Mouse (Mus musculus): Measurements from ENCODE around the gene Capzb. TPM values are rescaled to one million over a fixed set of nuclear protein-coding genes. Genes with fewer than 3 reads are reported as not detected.

Capzb gene
- polyA plus RNA-seq, 1 experiment, result 218 TPM

- TF ChIP-seq CTCF (IDR thresholded peaks at IDR 0.05; ENCODE audit: insufficient read depth, low read depth, low read length), result no peak
- no peak for TF ChIP-seq POLR2A (IDR thresholded peaks at IDR 0.05; ENCODE audit: insufficient read depth, low read depth, low read length)
- WGBS, result 84% methylated on average over 7 of the region's 7 CpGs
- H3K4me1 ChIP-seq (ENCODE audit: control insufficient read depth, insufficient read depth, low read length), result no peaks in the 10 kb centered on the region
- no peak overlapping the region for H3K4me3 ChIP-seq (ENCODE audit: insufficient read depth, low read depth, low read length)
- no peak overlapping the region for H3K27ac ChIP-seq (ENCODE audit: insufficient read depth, low read depth, low read length)
Measured at GRCm38 (mm10) chr4:139276411-139276810, 83.7 kb downstream of the Capzb start.

DNA sequence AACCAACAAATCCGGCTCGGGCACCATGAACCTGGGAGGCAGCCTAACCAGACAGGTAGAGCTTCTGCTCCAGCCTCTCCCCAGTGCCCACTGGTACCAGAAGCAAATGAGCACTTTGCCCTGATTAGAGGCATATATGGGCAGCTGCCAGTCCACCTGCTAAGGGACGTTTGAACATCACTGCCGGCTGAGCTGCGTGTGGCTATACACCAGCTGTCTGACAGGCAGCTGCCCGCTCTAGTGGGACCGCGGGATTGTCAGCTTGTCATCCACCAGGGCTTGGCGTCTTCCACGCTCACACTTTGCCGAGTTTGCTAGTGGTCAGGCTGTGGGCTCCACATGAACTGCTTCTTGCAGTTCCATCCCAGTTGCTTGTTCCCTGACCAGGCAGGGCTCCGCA lies 87.8 kb downstream of the Capzb start:
- no peak overlapping the region for H3K27ac ChIP-seq (ENCODE audit: insufficient read depth, low read depth, low read length)
- 95% methylated on average over 12 of the region's 12 CpGs for WGBS
- H3K4me3 ChIP-seq (ENCODE audit: insufficient read depth, low read depth, low read length), result no peak overlapping the region
- no peak for TF ChIP-seq CTCF (IDR thresholded peaks at IDR 0.05; ENCODE audit: insufficient read depth, low read depth, low read length)
- TF ChIP-seq POLR2A (IDR thresholded peaks at IDR 0.05; ENCODE audit: insufficient read depth, low read depth, low read length), result no peak
- H3K4me1 ChIP-seq (ENCODE audit: control insufficient read depth, insufficient read depth, low read length), result peaks cover 3% of the 10 kb centered on the region; the same call in 1 of the 2 replicates

GRCm38 (mm10) chr4:139281791-139282345 lies 89.2 kb downstream of the Capzb start:
- TF ChIP-seq CTCF (IDR thresholded peaks at IDR 0.05; ENCODE audit: insufficient read depth, low read depth, low read length), result no peak
- TF ChIP-seq POLR2A (IDR thresholded peaks at IDR 0.05; ENCODE audit: insufficient read depth, low read depth, low read length), result no peak
- Histone ChIP-seq H3K4me3 (ENCODE audit: insufficient read depth, low read depth, low read length) (no peak overlapping the region), H3K27ac (ENCODE audit: insufficient read depth, low read depth, low read length) (no peak overlapping the region), H3K4me1 (ENCODE audit: control insufficient read depth, insufficient read depth, low read length) (peaks cover 3% of the 10 kb centered on the region; the same call in 1 of the 2 replicates)
- 92% methylated on average over 16 of the region's 16 CpGs for WGBS

GRCm38 (mm10) chr4:139282955-139283417 lies 90.3 kb downstream of the Capzb start:
- Histone ChIP-seq H3K27ac (ENCODE audit: insufficient read depth, low read depth, low read length) (no peak overlapping the region), H3K4me1 (ENCODE audit: control insufficient read depth, insufficient read depth, low read length) (peaks cover 10% of the 10 kb centered on the region), H3K4me3 (ENCODE audit: insufficient read depth, low read depth, low read length) (no peak overlapping the region)
- 60% methylated on average over 6 of the region's 6 CpGs for WGBS
- TF ChIP-seq CTCF (IDR thresholded peaks at IDR 0.05; ENCODE audit: insufficient read depth, low read depth, low read length) (no peak), POLR2A (IDR thresholded peaks at IDR 0.05; ENCODE audit: insufficient read depth, low read depth, low read length) (no peak)

GRCm38 (mm10) chr4:139284877-139285276 lies 92.2 kb downstream of the Capzb start:
- no peak for TF ChIP-seq CTCF (IDR thresholded peaks at IDR 0.05; ENCODE audit: insufficient read depth, low read depth, low read length)
- no peak for TF ChIP-seq POLR2A (IDR thresholded peaks at IDR 0.05; ENCODE audit: insufficient read depth, low read depth, low read length)

DNA sequence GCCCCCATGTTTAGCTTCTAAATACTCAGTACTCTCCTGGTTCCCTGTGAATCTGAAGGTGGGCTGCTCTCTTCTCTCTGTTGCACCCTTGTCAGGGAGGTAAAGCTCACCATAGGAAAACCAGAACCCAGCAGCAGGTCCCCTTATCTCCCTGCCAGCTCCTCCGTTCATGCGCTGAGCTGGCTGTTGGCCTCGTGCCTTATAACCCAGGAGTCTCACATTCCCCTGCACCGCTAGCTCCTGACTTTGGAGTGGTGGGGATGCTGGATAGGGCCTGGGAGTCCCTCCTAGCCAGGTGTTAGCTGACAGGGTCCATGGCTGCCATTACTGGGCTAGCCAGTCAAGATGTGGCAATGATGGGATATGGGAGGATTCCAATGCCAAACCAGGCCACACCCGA lies 93.5 kb downstream of the Capzb start:
- Histone ChIP-seq H3K4me3 (ENCODE audit: insufficient read depth, low read depth, low read length) (no peak overlapping the region), H3K4me1 (ENCODE audit: control insufficient read depth, insufficient read depth, low read length) (peaks cover 23% of the 10 kb centered on the region), H3K27ac (ENCODE audit: insufficient read depth, low read depth, low read length) (no peak overlapping the region)
- TF ChIP-seq CTCF (IDR thresholded peaks at IDR 0.05; ENCODE audit: insufficient read depth, low read depth, low read length) (no peak), POLR2A (IDR thresholded peaks at IDR 0.05; ENCODE audit: insufficient read depth, low read depth, low read length) (no peak)
- WGBS, result 82% methylated on average over 5 of the region's 5 CpGs

More at GRCm38 (mm10) chr4:139284877-139285276, 92.2 kb downstream of the Capzb start:
- 82% methylated on average over 15 of the region's 15 CpGs for whole genome bisulfite sequencing
- no peak overlapping the region for H3K4me3 ChIP-seq (ENCODE audit: insufficient read depth, low read depth, low read length)
- H3K4me1 ChIP-seq (ENCODE audit: control insufficient read depth, insufficient read depth, low read length), result peaks cover 15% of the 10 kb centered on the region
- H3K27ac ChIP-seq (ENCODE audit: insufficient read depth, low read depth, low read length), result no peak overlapping the region

- TF ChIP-seq CTCF (IDR thresholded peaks at IDR 0.05; ENCODE audit: insufficient read depth, low read depth, low read length) (peak; percentile 94), POLR2A (IDR thresholded peaks at IDR 0.05; ENCODE audit: insufficient read depth, low read depth, low read length) (no peak)
- Histone ChIP-seq H3K27ac (ENCODE audit: insufficient read depth, low read depth, low read length) (no peak overlapping the region), H3K4me1 (ENCODE audit: control insufficient read depth, insufficient read depth, low read length) (peaks cover 23% of the 10 kb centered on the region), H3K4me3 (ENCODE audit: insufficient read depth, low read depth, low read length) (no peak overlapping the region)
- 66% methylated on average over 18 of the region's 18 CpGs for WGBS
Measured at GRCm38 (mm10) chr4:139287122-139287863, 94.6 kb downstream of the Capzb start.

DNA sequence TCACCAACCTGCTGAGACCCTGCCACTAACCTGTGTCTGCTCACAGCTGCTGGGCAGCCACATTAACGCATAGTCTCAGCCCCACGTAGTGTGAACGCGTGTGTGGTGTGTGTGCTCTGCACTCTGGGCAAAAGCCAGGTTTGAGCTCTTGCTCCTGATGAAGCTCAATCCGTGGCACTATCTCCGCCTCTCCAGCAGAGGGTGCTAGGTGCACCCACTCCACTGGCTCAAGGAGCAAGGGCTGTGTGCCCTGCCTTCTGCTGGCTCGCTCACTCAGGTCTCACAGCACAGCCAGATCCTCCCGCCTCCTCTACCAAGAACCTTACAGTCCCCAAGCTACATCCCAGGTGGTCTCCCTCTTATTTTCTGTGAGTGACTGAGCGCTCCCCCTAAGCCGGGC lies 96.3 kb downstream of the Capzb start:
- Histone ChIP-seq H3K4me1 (ENCODE audit: control insufficient read depth, insufficient read depth, low read length) (peaks cover 20% of the 10 kb centered on the region), H3K27ac (ENCODE audit: insufficient read depth, low read depth, low read length) (no peak overlapping the region), H3K4me3 (ENCODE audit: insufficient read depth, low read depth, low read length) (no peak overlapping the region)
- WGBS, result 64% methylated on average over 10 of the region's 10 CpGs
- no peak for TF ChIP-seq POLR2A (IDR thresholded peaks at IDR 0.05; ENCODE audit: insufficient read depth, low read depth, low read length)
- peak; percentile 70 for TF ChIP-seq CTCF (IDR thresholded peaks at IDR 0.05; ENCODE audit: insufficient read depth, low read depth, low read length)

DNA sequence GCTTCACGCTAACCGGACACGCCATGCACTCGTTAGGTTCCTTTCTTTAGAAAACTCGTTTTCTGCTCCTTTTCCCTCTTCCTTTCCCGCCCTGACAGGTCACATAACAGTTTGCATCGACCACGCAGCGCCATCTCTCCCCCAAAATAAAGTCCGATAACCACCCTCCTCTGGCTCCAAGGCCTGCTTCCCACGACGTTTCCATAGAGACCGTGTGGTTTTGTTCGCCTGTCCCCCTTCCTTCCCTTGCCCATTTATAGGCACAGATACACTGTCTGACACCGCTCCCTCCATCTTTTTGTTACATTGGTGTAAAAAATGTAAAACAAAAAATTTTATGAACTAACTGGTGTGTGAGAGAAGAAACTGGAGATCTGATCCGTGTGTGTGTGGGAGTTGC lies 98.4 kb downstream of the Capzb start:
- no peak for TF ChIP-seq CTCF (IDR thresholded peaks at IDR 0.05; ENCODE audit: insufficient read depth, low read depth, low read length)
- Histone ChIP-seq H3K4me3 (ENCODE audit: insufficient read depth, low read depth, low read length) (no peak overlapping the region), H3K4me1 (ENCODE audit: control insufficient read depth, insufficient read depth, low read length) (peaks cover 20% of the 10 kb centered on the region), H3K27ac (ENCODE audit: insufficient read depth, low read depth, low read length) (no peak overlapping the region)
- 58% methylated on average over 16 of the region's 16 CpGs for WGBS

Measured in olfactory bulb, adult 2 months (tissue).